Comparison of ENCODE assay signal across 12 mouse cellular contexts in genomic region chr9:89738295-89738694, GRCm38 (mm10). TPM values are rescaled to one million over a fixed set of nuclear protein-coding genes. Genes with fewer than 3 reads are reported as not detected.
DNase-seq lines count a peak whose midpoint lies in the region; ATAC-seq and TF ChIP-seq lines count a peak whose summit lies in the region.
"Had no signal": no experiment of that assay in that cellular context is flagged by ENCODE, and none has a peak within 500 bp of the region (broad histone marks: within the 10 kb centered on the region; RNA-seq: fewer than 3 reads in every experiment).

TSS of gene Ankrd34c (minus strand) at chr9:89738475.

- 2% methylated on average over 8 of the region's 8 CpGs for WGBS in cerebellum, adult 2 months
- 2% methylated on average over 8 of the region's 8 CpGs for WGBS in forebrain, embryonic 15.5 days
- WGBS in olfactory bulb, adult 2 months = 7% methylated on average over 8 of the region's 8 CpGs

- intact Hi-C loops in left cerebral cortex, postnatal 10 days (cut with DNase I) = loop anchor here (10.0 kb wide), 1 partner anchor 57 kb away; no protein-coding TSS in a partner anchor

- no peak within 1 kb of the TSS for H3K27ac ChIP-seq in cerebellum, adult 2 months (ENCODE audit: insufficient read depth, low read length)
- no peak within 1 kb of the TSS for H3K27ac ChIP-seq in forebrain, embryonic 15.5 days (replicated peaks)
- no peak within 1 kb of the TSS for H3K27ac ChIP-seq in olfactory bulb, adult 2 months (ENCODE audit: insufficient read depth, low read depth, low read length)
- H3K27ac ChIP-seq: limb, embryonic 15.5 days had no signal

- no peak within 1 kb of the TSS for H3K4me3 ChIP-seq in cerebellum, adult 2 months (replicated peaks; ENCODE audit: insufficient read depth, low read depth, low read length)
- H3K4me3 ChIP-seq in forebrain, embryonic 15.5 days = peak within 1 kb of the TSS; percentile 25
- H3K4me3 ChIP-seq in olfactory bulb, adult 2 months (ENCODE audit: insufficient read depth, low read depth, low read length) = peak within 1 kb of the TSS; percentile 27
- H3K4me3 ChIP-seq: limb, embryonic 15.5 days had no signal

- H3K4me1 ChIP-seq in cerebellum, adult 2 months (ENCODE audit: control insufficient read depth, insufficient read depth, low read length) = no peaks in the 10 kb centered on the region; the same call in 1 of the 2 replicates
- H3K4me1 ChIP-seq in forebrain, embryonic 15.5 days = peaks cover 10% of the 10 kb centered on the region; the same call in 1 of the 2 replicates
- H3K4me1 ChIP-seq in olfactory bulb, adult 2 months (ENCODE audit: control insufficient read depth, insufficient read depth, low read length) = peaks cover 11% of the 10 kb centered on the region

- H3K9ac ChIP-seq in forebrain, embryonic 15.5 days (replicated peaks) = no peak within 1 kb of the TSS
- H3K9ac ChIP-seq: limb, embryonic 15.5 days had no signal

- no peaks in the 10 kb centered on the region for H3K9me3 ChIP-seq in forebrain, embryonic 15.5 days
- H3K9me3 ChIP-seq: limb, embryonic 15.5 days had no signal

- TF ChIP-seq POLR2A in cerebellum, adult 2 months (IDR thresholded peaks at IDR 0.05; ENCODE audit: borderline replicate concordance, insufficient read depth, low read length) = no peak
- TF ChIP-seq POLR2A in olfactory bulb, adult 2 months (IDR thresholded peaks at IDR 0.05; ENCODE audit: insufficient read depth, low read depth, low read length) = no peak

- DNase-seq in cerebellum, adult 2 months = peak; percentile 1 to 19
- no peak for DNase-seq in cerebellum, postnatal 36 days
- DNase-seq in left cerebral cortex, postnatal 10 days (ENCODE audit: extremely low spot score in 1 of 2, low spot score in 2 of 2) = peak; percentile 16 to 62
- no peak for DNase-seq in B cell, adult 2 months
- no peak for DNase-seq in lung, postnatal 36 days
- DNase-seq: cerebellum, adult 9-11 months; kidney, adult 18-20 months had no signal

- no peaks in the 10 kb centered on the region; the same call in 1 of the 2 replicates for H3K27me3 ChIP-seq in cerebellum, adult 2 months (ENCODE audit: control insufficient read depth, insufficient read depth, low read length)
- peaks cover 10% of the 10 kb centered on the region; the same call in 1 of the 2 replicates for H3K27me3 ChIP-seq in forebrain, embryonic 15.5 days

- TF ChIP-seq CTCF in cerebellum, adult 2 months (IDR thresholded peaks at IDR 0.05; ENCODE audit: borderline replicate concordance, insufficient read depth, low read depth, low read length) = no peak
- no peak for TF ChIP-seq CTCF in olfactory bulb, adult 2 months (IDR thresholded peaks at IDR 0.05; ENCODE audit: insufficient read depth, low read depth, low read length)

- peak within 1 kb of the TSS; percentile 30 for H3K4me2 ChIP-seq in forebrain, embryonic 15.5 days (replicated peaks)
- H3K4me2 ChIP-seq: limb, embryonic 15.5 days had no signal

- peak; percentile 66; the same call in 1 of the 2 replicates for ATAC-seq in forebrain, embryonic 15.5 days (replicated peaks)
- no peak for ATAC-seq in megakaryocyte, adult 5-6 weeks (ENCODE audit: poor library complexity, severe bottlenecking)

- H3K36me3 ChIP-seq in forebrain, embryonic 15.5 days = no peaks in the 10 kb centered on the region
- H3K36me3 ChIP-seq: limb, embryonic 15.5 days had no signal

RNA-seq across cellular contexts. Expression of gene Ankrd34c, which starts in this region (rescaled TPM):
- 2.7 and 3.6 TPM in 2 replicates for polyA plus RNA-seq in cerebellum, adult 2 months (2012; rRNA removed)
- 0.04 and 0.13 TPM in 2 replicates for polyA plus RNA-seq in forebrain, embryonic 15.5 days (2015; fragmentation: Nextera tagmentation; extraction: Ambion mirVana)
- total RNA-seq in left cerebral cortex, postnatal 10 days (2021) = 1 to 10 TPM; 9.6 to 9.7 TPM
- not detected in 2 replicates for polyA plus RNA-seq in olfactory bulb, adult 2 months (2012; ENCODE audit: insufficient read depth, insufficient read length, low replicate concordance, missing spikeins)
- not detected in 2 replicates for total RNA-seq in megakaryocyte, adult 5-6 weeks (2015)
- total RNA-seq in megakaryocyte, adult 5-6 weeks (2017) = not detected in 2 replicates
- total RNA-seq: heart, adult 8-10 months had no signal

Comparison
In these comparisons a context has a peak if more than half of its experiments do, and no peak if none do; other contexts are left out.
1. RNA of gene Ankrd34c (total RNA-seq): 9.6 to 9.7 TPM in left cerebral cortex, postnatal 10 days; not detected in megakaryocyte, adult 5-6 weeks; every median in the first group is over 10 times any median in the second.
2. DNase-seq: peak in cerebellum, adult 2 months (2 of 2) and left cerebral cortex, postnatal 10 days (2 of 2); none in cerebellum, postnatal 36 days (0 of 2), B cell, adult 2 months (0 of 2) and lung, postnatal 36 days (single experiment).
3. Peak in ATAC-seq, H3K4me3 ChIP-seq and H3K4me2 ChIP-seq in forebrain, embryonic 15.5 days; RNA of the gene not detected or under 1 TPM.